Mouse (Mus musculus) NIH3T3 (cell line): ENCODE results near the gene Adamts16.

ENCODE experiments used
- DNase-seq: peaks from one replicate; pipeline ENCODE4 v3.0.0-alpha.2; 2012; ENCODE audit warnings: low read depth

Gene Adamts16

GRCm38 (mm10) chr13:70762586-70762985, 79.0 kb downstream of the Adamts16 start:
- DNase-seq: no peak

DNA sequence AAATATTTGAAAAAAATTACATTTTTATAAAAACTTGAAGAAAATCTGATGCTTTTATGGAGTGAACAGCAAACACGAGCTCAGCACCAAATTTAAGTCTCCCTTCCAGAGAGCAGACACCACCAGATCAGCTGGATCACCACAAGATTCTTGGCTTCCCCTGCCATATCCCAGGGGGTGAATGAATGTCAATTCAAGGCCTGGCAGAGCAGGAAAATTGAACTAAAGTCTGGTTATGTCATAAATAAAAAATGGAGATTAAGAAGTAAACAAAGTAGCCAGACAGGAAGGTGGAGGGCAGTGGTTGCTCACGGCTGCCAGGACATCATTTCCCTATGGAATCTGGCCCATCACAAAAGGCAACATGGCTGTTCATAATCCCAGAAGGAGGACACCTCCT, 80.3 kb downstream of the Adamts16 start:
- no peak for DNase-seq

GRCm38 (mm10) chr13:70760186-70760585, 81.4 kb downstream of the Adamts16 start:
- DNase-seq: peak; percentile 62

DNA sequence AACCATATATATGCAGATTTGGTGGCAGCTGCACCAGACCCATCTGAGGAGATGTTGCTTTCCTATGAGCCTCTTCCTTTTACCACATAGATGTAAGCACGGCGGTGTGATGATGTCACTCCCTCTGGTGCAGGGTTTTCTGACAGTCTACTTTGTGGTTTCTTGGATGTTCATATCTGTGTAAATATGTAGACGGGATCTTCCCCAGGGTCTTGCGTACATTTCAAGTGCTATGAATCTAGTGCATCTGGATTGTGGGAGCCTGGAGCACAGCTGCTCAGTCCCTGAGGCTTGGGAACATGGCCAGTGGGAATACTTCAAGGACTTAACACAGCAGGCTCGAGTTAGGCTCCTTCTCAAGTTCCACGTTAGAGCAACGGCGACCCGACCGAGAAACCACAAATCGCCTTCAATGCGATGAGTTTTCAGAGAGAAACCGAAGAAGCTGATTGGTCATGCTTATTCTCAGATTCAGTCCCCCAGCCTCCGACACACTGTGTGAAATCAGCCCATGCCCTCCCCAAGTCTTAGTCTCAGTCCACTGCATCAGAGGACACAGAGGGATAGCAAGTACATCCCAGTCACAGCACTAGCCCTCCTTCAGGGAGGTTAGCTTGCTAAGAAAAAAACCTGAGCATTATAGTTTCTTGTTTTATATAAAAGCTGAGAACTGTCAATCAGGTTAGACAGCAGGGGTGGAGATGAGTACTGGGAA, 95.2 kb downstream of the Adamts16 start:
- peak; percentile 59 for DNase-seq

DNA sequence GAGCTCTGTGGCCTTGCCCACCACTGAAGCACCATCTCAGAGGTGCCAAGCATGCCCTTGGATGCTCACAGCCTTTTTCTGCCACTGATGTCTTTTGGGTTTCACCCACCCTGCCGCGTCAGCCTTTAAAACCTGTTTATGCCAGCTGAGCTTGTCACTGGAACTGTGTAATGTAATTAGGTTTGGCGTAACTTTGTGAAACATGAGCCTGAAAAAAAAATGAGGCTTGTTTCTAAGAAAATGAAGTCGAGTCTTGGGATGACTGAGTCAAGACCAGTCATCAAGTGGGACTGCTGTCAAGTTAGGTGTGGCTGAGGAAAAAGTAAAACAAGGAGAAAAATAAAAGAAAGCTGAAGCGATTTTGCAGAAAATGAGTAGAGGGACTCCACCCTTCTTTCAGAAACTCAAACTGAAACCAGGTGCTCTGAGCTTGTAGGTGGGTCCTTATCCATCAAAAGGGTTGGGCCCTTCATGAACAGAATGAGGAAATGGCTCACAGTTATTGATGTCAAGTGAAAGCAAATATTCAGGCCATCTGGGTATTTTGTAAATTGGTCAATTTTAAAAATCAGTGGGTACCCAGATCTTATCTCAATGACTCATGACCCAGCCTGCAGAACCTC, 97.1 kb downstream of the Adamts16 start:
- peak; percentile 72 for DNase-seq

DNA sequence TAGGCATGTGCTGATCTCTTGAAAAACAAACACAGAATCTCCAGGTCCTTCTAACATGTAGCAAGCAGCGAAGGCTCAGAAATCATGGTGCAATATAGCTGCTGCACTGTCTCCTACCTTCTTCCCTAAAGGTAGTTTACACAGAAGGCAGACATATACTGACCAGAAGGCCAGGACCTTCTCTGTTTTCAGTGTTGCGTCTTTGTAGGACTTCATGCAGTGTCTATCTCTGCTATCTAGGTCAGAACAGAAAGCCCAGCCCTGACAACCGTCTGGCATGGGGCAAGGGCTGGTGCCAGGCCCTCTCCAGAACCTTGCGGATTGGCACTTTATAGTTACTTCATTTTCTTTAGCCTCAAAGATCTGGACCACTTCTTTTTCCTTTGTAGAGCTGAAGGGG, 98.9 kb downstream of the Adamts16 start:
- DNase-seq: no peak

- no peak for DNase-seq
These were observed 101.0 kb downstream of the Adamts16 start for GRCm38 (mm10) chr13:70740281-70741240.

DNA sequence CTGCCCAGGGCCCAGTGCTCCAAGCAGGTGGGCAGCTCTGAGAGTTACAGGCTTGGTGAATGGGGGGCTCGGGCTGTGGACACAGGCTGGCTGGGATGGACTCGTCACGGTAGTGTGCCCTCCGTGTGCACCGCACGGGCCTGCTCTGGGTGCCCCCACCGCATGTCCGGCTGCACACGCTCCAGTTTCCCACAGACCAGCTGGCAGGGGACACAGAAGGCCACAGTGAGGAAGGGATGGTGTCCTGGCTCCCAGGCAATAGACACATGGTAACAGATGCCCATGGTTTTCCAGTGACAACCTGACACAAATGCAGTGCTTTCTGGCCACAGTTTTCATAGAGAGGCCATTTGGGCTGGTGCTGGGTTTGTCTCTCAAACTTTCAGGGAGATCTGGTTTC, 102.8 kb downstream of the Adamts16 start:
- no peak for DNase-seq

DNA sequence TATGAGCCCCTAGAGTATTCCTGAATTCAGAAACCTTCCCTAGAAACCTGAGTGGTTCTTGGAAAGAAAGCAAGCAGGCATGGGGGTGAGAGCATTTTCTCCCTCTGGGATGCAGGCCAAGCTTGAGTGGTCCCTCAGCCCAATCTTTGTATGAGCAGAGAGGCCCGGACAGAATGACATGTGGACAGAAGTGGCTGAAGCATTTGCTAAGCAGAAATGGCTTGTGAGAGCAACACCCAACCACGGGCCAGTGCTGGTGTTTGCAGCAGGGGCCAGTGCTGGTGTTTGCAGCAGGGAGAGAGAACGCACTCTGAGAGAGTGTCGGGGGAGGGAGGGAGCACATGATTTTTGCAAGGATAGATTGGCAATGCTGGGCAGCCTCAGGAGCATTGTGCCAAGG, 105.2 kb downstream of the Adamts16 start:
- DNase-seq: peak; percentile 86

DNA sequence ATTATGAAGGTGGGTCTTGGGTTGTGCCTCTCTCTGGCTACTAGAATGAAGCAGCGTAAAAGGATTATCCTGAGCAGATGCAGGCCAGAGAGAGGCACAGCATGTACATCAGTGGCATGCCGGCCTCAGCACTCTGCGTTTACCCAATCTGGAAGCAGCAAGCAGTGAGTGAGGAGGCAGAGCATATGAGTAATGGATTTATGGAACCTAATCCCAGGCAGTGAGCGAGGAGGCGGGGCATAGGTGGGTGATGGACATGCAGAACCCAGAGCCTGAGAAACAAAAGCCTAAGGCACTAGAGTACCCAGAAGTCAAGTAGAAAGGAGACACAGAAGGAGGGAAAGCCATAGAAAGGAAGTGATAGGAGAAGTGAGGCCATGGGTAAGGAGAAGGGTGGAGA, 107.0 kb downstream of the Adamts16 start:
- DNase-seq: peak; percentile 62

DNA sequence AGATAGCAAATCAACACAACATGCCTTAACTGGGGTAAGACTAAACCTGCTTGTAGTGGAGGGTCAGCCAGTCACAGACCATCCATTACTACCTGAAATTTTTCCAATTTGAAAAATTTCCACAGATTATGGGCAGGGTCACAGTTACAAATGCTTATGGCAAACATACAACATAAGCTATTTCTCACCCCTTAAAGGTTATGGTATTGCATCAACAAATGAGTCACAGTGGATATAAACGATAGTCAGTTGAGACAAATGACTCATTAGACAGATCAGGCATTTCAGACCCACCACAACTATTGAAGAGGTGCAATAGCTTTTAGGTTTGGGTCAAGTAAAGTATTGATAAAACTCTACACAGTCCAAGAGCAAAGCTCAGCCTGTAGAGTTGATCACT, 107.7 kb downstream of the Adamts16 start:
- DNase-seq: peak; percentile 75

DNA sequence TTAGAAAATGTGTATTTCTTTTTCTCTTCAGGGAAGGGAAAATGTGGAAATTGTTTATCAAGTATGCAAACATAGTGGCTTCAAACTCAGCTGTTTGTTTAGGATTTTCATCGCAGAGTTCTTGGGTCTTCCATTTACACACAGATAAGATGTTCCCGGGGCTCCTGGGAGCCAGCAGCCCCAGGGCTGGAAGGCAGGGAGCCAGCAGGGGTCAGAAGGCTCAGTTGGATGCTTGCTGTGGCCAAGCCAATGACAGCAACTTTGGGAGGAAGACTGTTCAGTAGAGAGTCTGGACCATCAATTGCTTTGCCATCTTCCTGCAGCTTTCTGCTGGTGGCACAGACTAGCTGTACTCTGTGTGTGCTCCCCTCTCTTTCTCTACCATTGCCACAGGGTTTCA, 108.4 kb downstream of the Adamts16 start:
- DNase-seq: peak; percentile 90

DNA sequence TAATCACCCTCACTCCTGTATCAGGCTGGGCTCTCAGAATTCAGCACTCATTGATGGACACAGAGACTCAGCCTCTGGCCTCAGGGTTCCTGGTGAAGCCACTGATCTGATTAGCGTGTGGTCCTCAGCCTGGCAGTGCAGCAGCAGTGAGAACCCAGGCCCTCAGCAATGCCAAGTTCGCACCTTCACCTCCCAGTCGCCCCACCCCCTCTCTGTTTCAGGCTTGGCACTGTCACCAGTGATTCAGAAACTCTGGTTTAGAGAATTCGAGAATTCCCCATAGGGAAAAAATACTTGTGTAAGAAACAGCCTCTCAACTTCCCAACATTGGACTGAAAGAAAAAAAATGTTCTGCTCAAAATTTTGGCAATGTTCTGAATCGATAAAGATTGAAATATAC, 108.8 kb downstream of the Adamts16 start:
- DNase-seq: peak; percentile 85

- DNase-seq: peak; percentile 21
These were observed 110.3 kb downstream of the Adamts16 start for GRCm38 (mm10) chr13:70731349-70731748.

DNA sequence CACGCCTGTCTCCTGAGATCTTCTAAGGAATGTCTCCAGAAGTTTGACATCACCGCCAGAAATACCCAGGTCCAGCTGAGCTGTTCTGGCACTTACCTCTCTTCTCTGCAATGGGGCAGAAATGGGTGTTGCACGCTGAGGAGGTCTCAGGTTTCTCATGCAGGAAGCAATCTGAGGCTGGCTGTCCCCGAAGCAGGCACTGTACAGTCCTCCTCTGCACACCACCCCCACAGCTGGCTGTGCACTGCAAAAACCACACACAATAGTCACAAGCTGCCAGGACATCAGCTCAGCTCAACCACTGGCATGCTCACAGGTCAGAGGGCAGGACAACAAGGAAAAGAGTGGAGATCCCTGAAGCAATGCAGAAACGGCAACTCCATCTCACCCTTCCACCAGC, 111.6 kb downstream of the Adamts16 start:
- peak; percentile 63 for DNase-seq

- no peak for DNase-seq
These were observed 115.4 kb downstream of the Adamts16 start for GRCm38 (mm10) chr13:70726249-70726648.

GRCm38 (mm10) chr13:70724635-70725034, 117.0 kb downstream of the Adamts16 start:
- DNase-seq: no peak

- peak; percentile 70 for DNase-seq
These were observed 117.4 kb downstream of the Adamts16 start for GRCm38 (mm10) chr13:70724108-70724622.

DNA sequence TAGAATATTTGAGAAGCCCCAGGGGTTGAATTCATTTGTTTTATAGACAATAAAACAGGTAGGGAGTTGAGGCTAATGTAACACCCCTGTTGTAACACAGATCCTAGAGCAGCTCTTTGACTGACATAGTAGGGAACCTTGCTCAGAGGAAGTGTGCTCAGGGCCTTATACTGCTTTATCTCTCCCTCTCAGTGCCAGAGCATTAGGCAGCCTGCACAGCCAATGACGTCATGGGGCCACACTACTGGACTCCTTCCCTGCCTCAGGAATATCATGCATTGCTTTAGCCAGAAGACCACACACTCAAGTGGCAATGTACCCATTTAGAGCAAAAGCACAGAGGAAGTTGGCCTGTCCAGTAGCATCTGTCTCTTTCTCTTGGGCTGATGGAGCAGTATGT, 121.6 kb downstream of the Adamts16 start:
- DNase-seq: no peak

DNA sequence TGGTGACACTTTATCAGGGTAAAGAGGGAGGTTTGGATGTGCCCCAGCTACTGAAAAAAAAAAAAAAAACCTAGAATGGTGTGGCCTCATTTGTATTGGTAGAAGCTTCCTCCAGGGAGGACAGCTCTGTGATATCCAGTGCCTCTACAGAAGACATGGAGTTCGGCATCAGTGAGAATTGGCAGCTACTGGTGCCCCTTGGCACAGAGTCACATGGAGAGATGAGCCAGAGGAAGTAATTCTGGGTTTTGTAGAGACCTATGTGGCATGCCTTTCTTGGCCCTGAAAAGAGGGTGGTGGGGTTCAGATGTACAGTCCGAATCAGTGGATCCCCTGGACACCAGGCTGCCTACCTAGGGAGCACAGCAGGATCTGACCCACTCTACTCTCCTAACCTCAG, 122.8 kb downstream of the Adamts16 start:
- DNase-seq: no peak

- DNase-seq: peak; percentile 63
These were observed 125.6 kb downstream of the Adamts16 start for GRCm38 (mm10) chr13:70716022-70716421.

DNA sequence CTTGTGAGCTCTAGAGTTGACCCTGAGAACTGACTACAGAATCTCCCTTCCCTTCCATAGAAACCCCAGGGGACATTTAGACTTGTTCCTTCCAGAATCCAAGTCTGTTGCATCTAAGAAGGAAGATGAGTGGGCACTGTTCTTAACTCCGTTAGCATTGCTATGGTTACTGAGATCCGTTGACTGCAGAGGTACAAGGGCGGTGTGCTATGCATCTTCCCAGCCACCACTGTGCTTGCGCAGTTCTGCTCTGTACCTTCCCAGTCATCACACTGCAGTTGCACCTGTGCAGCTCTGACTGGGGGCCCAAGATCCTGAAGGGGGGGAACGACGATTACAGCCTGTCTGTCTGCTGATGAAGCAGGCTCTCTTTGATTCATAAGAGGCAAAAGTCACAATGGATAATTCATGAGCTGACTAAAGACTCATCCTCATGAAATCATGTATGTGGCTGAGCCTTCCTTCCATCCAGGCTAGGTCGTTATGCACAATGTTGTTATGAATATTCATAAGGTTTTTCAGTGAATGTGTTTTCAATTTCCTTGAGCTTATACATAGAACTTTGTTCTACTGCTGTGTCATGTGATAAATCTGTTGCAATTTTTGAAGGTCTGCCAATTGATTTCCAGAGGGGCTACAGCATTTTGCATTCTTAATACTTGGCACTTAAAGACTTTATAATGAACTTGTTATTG, 127.4 kb downstream of the Adamts16 start:
- peak; percentile 78 for DNase-seq
